Mouse (Mus musculus) CH12.LX (cell line): ENCODE data around the gene Ofcc1. TPM values are rescaled to one million over a fixed set of nuclear protein-coding genes. Genes with fewer than 3 reads are reported as not detected.

ENCODE experiments used
- DNase-seq: peaks from one replicate; pipeline ENCODE4 v3.0.0-alpha.2; 2013; ENCODE audit errors: extremely low read depth
- H3K27ac ChIP-seq: 2 replicates; pipeline ENCODE4 v1.5.1; 2012; ENCODE audit warnings: low read depth, mild to moderate bottlenecking, control low read depth, moderate library complexity; ENCODE audit not compliant: insufficient read depth
- H3K27me3 ChIP-seq: replicated peaks from 2 replicates; pipeline ENCODE3; 2012; ENCODE audit warnings: inconsistent platforms
- H3K36me3 ChIP-seq, 2 experiments: replicated peaks in 1 of 2; 2 replicates each; pipeline versions ENCODE3 to v1.6.1; 2012; ENCODE audit warnings: inconsistent platforms in 1 of 2, low read length in 1 of 2, mild to moderate bottlenecking in 1 of 2, mixed read lengths in 1 of 2, moderate library complexity in 1 of 2; ENCODE audit not compliant: control insufficient read depth in 1 of 2, insufficient read depth in 1 of 2
- H3K4me1 ChIP-seq, 2 experiments: 2 replicates each; pipeline ENCODE4 v1.6.1; 2012; ENCODE audit warnings: inconsistent platforms in 1 of 2, moderate library complexity in 1 of 2; ENCODE audit not compliant: insufficient read depth in 2 of 2, control insufficient read depth in 1 of 2
- H3K4me2 ChIP-seq: 2 replicates; pipeline ENCODE4 v1.6.1; 2012; ENCODE audit warnings: low read depth, mild to moderate bottlenecking, control low read depth; ENCODE audit not compliant: poor library complexity, insufficient read depth, severe bottlenecking
- H3K4me3 ChIP-seq, 3 experiments: fragments of 150-350 bp in 1 of 3; sonication (generic) in 1 of 3; replicated peaks in 1 of 3; 2 replicates each; pipeline versions ENCODE3 to v1.5.1; 2011 to 2012; ENCODE audit warnings: low read depth in 2 of 3, low read length in 2 of 3, mild to moderate bottlenecking in 2 of 3, moderate library complexity in 2 of 3, control low read depth in 1 of 3, improper control_type of control experiment in 1 of 3, inconsistent platforms in 1 of 3, mixed read lengths in 1 of 3; ENCODE audit not compliant: poor library complexity in 1 of 3
- H3K79me2 ChIP-seq: replicated peaks from 2 replicates; pipeline ENCODE4 v1.6.1; 2012; ENCODE audit warnings: mild to moderate bottlenecking, moderate library complexity; ENCODE audit not compliant: control insufficient read depth, poor library complexity, insufficient read depth, severe bottlenecking; ENCODE audit errors: extremely low read depth
- H3K9ac ChIP-seq: 2 replicates; pipeline ENCODE4 v1.6.1; 2012; ENCODE audit warnings: low read depth, mild to moderate bottlenecking, control low read depth, moderate library complexity; ENCODE audit not compliant: insufficient read depth
- H3K9me3 ChIP-seq: replicated peaks from 2 replicates; pipeline ENCODE3; 2012; ENCODE audit warnings: low read length, inconsistent platforms, mixed read lengths
- CTCF ChIP-seq, 2 experiments: IDR thresholded peaks in 1 of 2; conservative IDR thresholded peaks in 1 of 2; 2 replicates each; pipeline ENCODE4 v1.5.1; 2011 to 2012; ENCODE audit warnings: low read depth in 2 of 2, low read length in 2 of 2, improper control_type of control experiment in 1 of 2, inconsistent platforms in 1 of 2, mild to moderate bottlenecking in 1 of 2, moderate library complexity in 1 of 2
- KAT2A ChIP-seq: IDR thresholded peaks from 2 replicates; pipeline ENCODE4 v1.6.1; 2012; ENCODE audit warnings: low read length, improper control_type of control experiment, inconsistent platforms; ENCODE audit not compliant: insufficient replicate concordance
- MAFK ChIP-seq: IDR thresholded peaks from 2 replicates; pipeline ENCODE4 v1.6.1; 2011; ENCODE audit warnings: low read length, improper control_type of control experiment; ENCODE audit not compliant: insufficient replicate concordance
- dilution Hi-C: fragments of 300-500 bp; cut with MboI; formaldehyde crosslinking; loops from 2 replicates; pipeline ENCODE4 v1.14.3; 2020; ENCODE audit warnings: low sequenced_read_pairs; ENCODE audit not compliant: extremely low pct_unique_long_range_greater_than_20kb, extremely low pct_ligation_motif_present
- in situ Hi-C: fragments of 300-500 bp; cut with MboI; formaldehyde crosslinking; loops from 3 replicates; pipeline ENCODE4 v1.14.3; 2019; ENCODE audit warnings: low sequenced_read_pairs, low pct_ligation_motif_present, low pct_unique_long_range_greater_than_20kb, mixed read lengths
- polyA plus RNA-seq: library from polyadenylated mRNA; unstranded; fragments of >175 nt; gene quantifications from 2 replicates; pipeline ENCODE4 v1.2.1, GENCODE M21; 2012; ENCODE audit warnings: low read depth; ENCODE audit not compliant: insufficient read length
- total RNA-seq, 2 experiments: library from RNA; depleted of rRNA; stranded (reverse); fragments of 300-350 nt in 1 of 2; fragments of >200 nt in 1 of 2; gene quantifications; 2 replicates each; pipeline ENCODE4 v1.2.3; 2012 to 2014

Ofcc1 gene
- total and polyA plus RNA-seq, 3 experiments = not detected

DNA sequence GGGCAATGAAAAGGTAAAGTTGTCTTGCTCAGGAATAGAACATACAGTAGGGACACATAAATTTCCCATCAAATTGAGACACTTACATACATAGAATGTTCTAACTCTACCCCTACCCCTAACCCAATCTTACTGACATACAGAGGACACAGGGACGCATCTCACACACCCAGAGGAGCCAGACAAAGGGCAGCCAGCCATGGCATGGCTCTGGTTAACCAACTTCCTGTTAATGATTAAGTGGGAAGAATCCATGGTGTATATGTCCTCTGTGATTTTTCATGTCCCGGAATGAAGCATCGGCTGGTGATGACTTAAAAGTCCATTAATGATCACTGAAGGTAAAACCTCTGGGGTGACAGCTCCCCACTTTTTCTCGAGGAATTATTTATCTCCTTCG lies 405.2 kb downstream of the Ofcc1 start:
- dilution Hi-C loops (no loop called here), in situ Hi-C loops (no loop called here)
- Histone ChIP-seq H3K4me1 (no peaks in the 10 kb centered on the region), H3K9me3 (no peaks in the 10 kb centered on the region), H3K79me2 (no peaks in the 10 kb centered on the region), H3K27ac (no peak overlapping the region), H3K9ac (no peak overlapping the region), H3K4me2 (no peak overlapping the region), H3K4me3 (no peak overlapping the region), H3K27me3 (no peaks in the 10 kb centered on the region), H3K36me3 (no peaks in the 10 kb centered on the region)
- no peak for DNase-seq
- TF ChIP-seq KAT2A = no peak
- no peak for TF ChIP-seq MAFK
- TF ChIP-seq CTCF (conservative IDR thresholded peaks at IDR 0.05 in 1 of 2, IDR thresholded peaks at IDR 0.05 in 1 of 2; ENCODE audit: low read depth in 2 of 2, low read length in 2 of 2) = no peak
